Comparison of ENCODE assay signal across 8 mouse cellular contexts in genomic region chr2:47785848-47786247, GRCm38 (mm10).
A peak's percentile ranks its signal among the peaks of the same experiment; 100 is the strongest.
DNase-seq lines count a peak whose midpoint lies in the region; ATAC-seq lines count a peak whose summit lies in the region.

No protein-coding gene starts in this region.

- no peaks in the 10 kb centered on the region for H3K4me1 ChIP-seq in hindbrain, embryonic 14.5 days (replicated peaks; ENCODE audit: control insufficient read depth, insufficient read depth, low read length)

- DNase-seq in ovary, postnatal 36 days (ENCODE audit: low spot score) = peak; percentile 16
- no peak for DNase-seq in ovary, adult 18-20 months (ENCODE audit: low spot score)
- DNase-seq in adrenal gland, postnatal 10 days = peak; percentile 55
- peak; percentile 58 for DNase-seq in embryo, embryonic 9.5 days (ENCODE audit: extremely low spot score)
- peak; percentile 79 for DNase-seq in hindbrain, embryonic 14.5 days (ENCODE audit: low spot score)
- DNase-seq in left cerebral cortex, postnatal 25 days (ENCODE audit: low spot score in 2 of 2) = peak; percentile 56 to 69
- DNase-seq in retina, postnatal 1 day = peak; percentile 56

- 8% methylated on average over 3 of the region's 3 CpGs for WGBS in hindbrain, embryonic 14.5 days

- H3K4me2 ChIP-seq in hindbrain, embryonic 14.5 days (replicated peaks) = no peak overlapping the region

- H3K36me3 ChIP-seq in hindbrain, embryonic 14.5 days (replicated peaks; ENCODE audit: control insufficient read depth, insufficient read depth) = no peaks in the 10 kb centered on the region

- H3K27me3 ChIP-seq in hindbrain, embryonic 14.5 days (ENCODE audit: control insufficient read depth, insufficient read depth, low read length) = no peaks in the 10 kb centered on the region

- intact Hi-C loops in left cerebral cortex, postnatal 25 days (cut with DNase I) = loop anchor here (2.0 to 5.0 kb wide), 2 partner anchors 216 to 1101 kb away; no protein-coding TSS in a partner anchor

- no peak overlapping the region for H3K9ac ChIP-seq in hindbrain, embryonic 14.5 days

- H3K27ac ChIP-seq in hindbrain, embryonic 14.5 days = no peak overlapping the region

- H3K9me3 ChIP-seq in hindbrain, embryonic 14.5 days (ENCODE audit: control insufficient read depth, low read length) = no peaks in the 10 kb centered on the region

- ATAC-seq in hindbrain, embryonic 14.5 days (ENCODE audit: low FRiP score) = no peak
- no peak for ATAC-seq in activated CD4-positive, CD25-positive, alpha-beta regulatory T cell, adult 4 months

- no peak overlapping the region for H3K4me3 ChIP-seq in hindbrain, embryonic 14.5 days (replicated peaks; ENCODE audit: low read length)
